Mouse (Mus musculus) liver, embryonic 14.5 days (tissue): ENCODE measurements around the gene Ralgapb.

Source experiments
- CTCF ChIP-seq: IDR thresholded peaks from 2 replicates; pipeline ENCODE4 v1.5.1; 2016; ENCODE audit warnings: antibody characterized with exemption, low read depth, control low read depth
- EP300 ChIP-seq: IDR thresholded peaks from 2 replicates; pipeline ENCODE4 v1.6.1; 2016; ENCODE audit warnings: antibody characterized with exemption, low read depth

DNA sequence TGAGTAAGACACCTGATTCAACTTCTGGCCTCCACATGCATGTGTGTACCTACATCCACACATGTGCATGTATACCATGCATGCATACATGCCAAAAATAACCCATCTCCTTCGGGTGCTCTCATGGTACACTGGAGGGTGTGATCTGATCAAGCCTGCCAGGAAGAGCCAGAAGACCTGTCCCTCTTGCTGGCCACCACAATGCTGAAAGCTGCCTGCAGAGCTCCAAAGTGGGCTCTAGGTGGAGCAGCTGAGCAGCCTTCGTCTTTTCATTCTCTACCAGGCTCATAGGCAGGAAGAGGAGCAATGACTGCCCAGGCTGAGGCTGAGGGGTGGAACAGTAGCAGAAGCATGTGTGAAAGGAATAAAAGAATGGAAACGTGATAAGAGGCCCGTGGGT lies 124.4 kb downstream of the Ralgapb start:
- TF ChIP-seq CTCF, result peak; percentile 77
- TF ChIP-seq EP300, result no peak
